In the genomic region with DNA sequence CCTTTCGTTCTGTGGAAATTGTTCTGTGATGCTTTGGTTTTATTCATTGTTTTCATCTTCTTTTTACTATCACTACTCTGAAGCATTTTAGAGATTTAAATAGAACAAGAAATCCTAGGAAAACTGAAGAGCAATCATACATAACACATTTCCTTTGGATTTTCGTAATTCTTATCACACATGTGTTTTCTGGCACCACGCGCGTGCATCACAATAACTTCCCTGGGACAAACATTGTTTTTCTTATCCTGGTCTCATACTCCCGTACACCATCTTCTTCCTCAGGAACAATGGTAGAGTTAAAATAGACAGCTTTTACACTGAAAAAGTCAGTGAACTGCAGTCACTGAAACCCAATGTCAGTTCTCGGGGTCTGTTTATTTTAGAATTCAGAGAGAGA, we compare ENCODE assay signal across 21 mouse cellular contexts.
"Had no signal": no experiment of that assay in that cellular context is flagged by ENCODE, and none has a peak within 500 bp of the region (broad histone marks: within the 10 kb centered on the region; RNA-seq: fewer than 3 reads in every experiment).

No protein-coding gene starts in this region.

- H3K27ac ChIP-seq: kidney, embryonic 15.5 days; left cerebral cortex, adult 2 months; limb, embryonic 10.5 days; limb, embryonic 13.5 days; liver, embryonic 12.5 days; liver, embryonic 15.5 days; macrophage; midbrain, embryonic 12.5 days; midbrain, embryonic 15.5 days; neural tube, embryonic 12.5 days; neural tube, embryonic 15.5 days had no signal

- DNase-seq: kidney, postnatal 10 days; kidney, postnatal 36 days; layer of hippocampus, postnatal 36 days; liver; lung, adult 18-20 months; retina, postnatal 1 day; right cerebral cortex, postnatal 25 days; thymus, adult 18-20 months; thymus, postnatal 14 days; thymus, postnatal 4 days had no signal

- H3K27me3 ChIP-seq: kidney, embryonic 15.5 days; limb, embryonic 13.5 days; liver, embryonic 12.5 days; liver, embryonic 15.5 days; midbrain, embryonic 12.5 days; midbrain, embryonic 15.5 days; neural tube, embryonic 12.5 days; neural tube, embryonic 15.5 days had no signal

- ATAC-seq: liver, embryonic 12.5 days; midbrain, embryonic 15.5 days had no signal

- H3K4me2 ChIP-seq: kidney, embryonic 15.5 days; limb, embryonic 13.5 days; liver, embryonic 12.5 days; liver, embryonic 15.5 days; midbrain, embryonic 12.5 days; midbrain, embryonic 15.5 days; neural tube, embryonic 12.5 days; neural tube, embryonic 15.5 days had no signal

- H3K4me3 ChIP-seq: kidney, embryonic 15.5 days; left cerebral cortex, adult 2 months; limb, embryonic 10.5 days; limb, embryonic 13.5 days; liver, embryonic 12.5 days; liver, embryonic 15.5 days; midbrain, embryonic 12.5 days; midbrain, embryonic 15.5 days; neural tube, embryonic 12.5 days; neural tube, embryonic 15.5 days had no signal

- H3K36me3 ChIP-seq: kidney, embryonic 15.5 days; limb, embryonic 10.5 days; limb, embryonic 13.5 days; liver, embryonic 12.5 days; liver, embryonic 15.5 days; midbrain, embryonic 12.5 days; midbrain, embryonic 15.5 days; neural tube, embryonic 12.5 days; neural tube, embryonic 15.5 days had no signal

- H3K9ac ChIP-seq: kidney, embryonic 15.5 days; limb, embryonic 13.5 days; liver, embryonic 12.5 days; liver, embryonic 15.5 days; midbrain, embryonic 12.5 days; midbrain, embryonic 15.5 days; neural tube, embryonic 12.5 days; neural tube, embryonic 15.5 days had no signal

- H3K4me1 ChIP-seq: kidney, embryonic 15.5 days; limb, embryonic 10.5 days; liver, embryonic 12.5 days; liver, embryonic 15.5 days; midbrain, embryonic 12.5 days; midbrain, embryonic 15.5 days; neural tube, embryonic 12.5 days; neural tube, embryonic 15.5 days had no signal

- H3K9me3 ChIP-seq: kidney, embryonic 15.5 days; limb, embryonic 10.5 days; limb, embryonic 13.5 days; liver, embryonic 12.5 days; liver, embryonic 15.5 days; midbrain, embryonic 12.5 days; midbrain, embryonic 15.5 days; neural tube, embryonic 12.5 days; neural tube, embryonic 15.5 days had no signal
